Mouse (Mus musculus) retina, adult 2 months (tissue): ENCODE measurements around the gene Nudt22.

Experiments
- DNase-seq: peaks from one replicate; pipeline ENCODE4 v3.0.0-alpha.2; 2012; ENCODE audit warnings: low read depth, low spot score

Nudt22 gene

GRCm38 (mm10) chr19:6949951-6950350, 46.0 kb downstream of the Nudt22 start:
- DNase-seq: no peak

- no peak for DNase-seq
Observed at GRCm38 (mm10) chr19:6949532-6949931, 46.4 kb downstream of the Nudt22 start.

GRCm38 (mm10) chr19:6948186-6948585, 47.7 kb downstream of the Nudt22 start:
- no peak for DNase-seq

- DNase-seq: no peak
Observed at GRCm38 (mm10) chr19:6947742-6948141, 48.2 kb downstream of the Nudt22 start.

GRCm38 (mm10) chr19:6943709-6944108, 52.2 kb downstream of the Nudt22 start:
- no peak for DNase-seq
